In the genomic region with DNA sequence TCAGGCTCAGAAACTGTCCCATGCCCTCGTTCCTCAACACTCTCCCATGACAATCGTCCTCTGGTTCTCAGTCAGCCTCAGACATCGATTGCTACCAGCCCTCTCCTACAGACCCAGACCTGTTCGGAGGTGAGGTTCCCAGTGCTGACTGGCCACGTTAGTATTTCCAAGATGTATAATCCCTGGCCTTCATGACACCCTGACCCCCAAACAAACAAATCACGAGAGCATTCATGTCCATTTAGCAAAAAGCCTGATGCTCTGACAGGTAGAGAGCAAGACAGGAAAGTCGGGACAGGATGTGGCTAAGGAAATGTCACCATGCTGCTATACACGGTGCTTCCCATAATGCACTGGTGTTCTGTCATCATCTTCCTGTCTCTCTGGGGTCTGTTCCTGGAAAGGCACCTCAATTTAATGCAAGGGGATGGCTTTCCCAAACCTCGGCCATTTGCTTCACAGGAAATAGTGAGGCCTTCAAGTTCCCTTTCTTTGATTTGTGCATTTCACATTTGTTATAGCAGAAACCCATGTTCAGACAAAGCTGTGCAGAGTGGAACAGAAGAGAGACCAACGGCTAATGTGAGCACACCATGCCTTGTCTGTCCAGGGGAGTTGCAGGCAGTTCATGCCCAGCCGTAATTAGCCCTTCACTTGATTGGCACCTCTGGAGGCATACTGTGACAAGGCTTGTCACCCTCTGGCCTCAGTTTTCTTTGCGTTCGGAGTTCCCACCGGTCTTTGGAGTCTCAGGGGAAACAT, we compare ENCODE assay signal across 10 mouse cellular contexts. TPM values are rescaled to one million over a fixed set of nuclear protein-coding genes. Genes with fewer than 3 reads are reported as not detected.
A peak's percentile ranks its signal among the peaks of the same experiment; 100 is the strongest.
DNase-seq lines count a peak whose midpoint lies in the region; ATAC-seq and TF ChIP-seq lines count a peak whose summit lies in the region.
"Had no signal": no experiment of that assay in that cellular context is flagged by ENCODE, and none has a peak within 500 bp of the region (broad histone marks: within the 10 kb centered on the region; RNA-seq: fewer than 3 reads in every experiment).

No protein-coding gene starts in this region.

- TF ChIP-seq CTCF in forebrain, postnatal 0 days (IDR thresholded peaks at IDR 0.05; ENCODE audit: low read depth): no peak

- ATAC-seq in forebrain, postnatal 0 days: peak; percentile 35
- ATAC-seq in midbrain, embryonic 13.5 days: peak; percentile 67

- no peaks in the 10 kb centered on the region; the same call in 1 of the 2 replicates for H3K4me1 ChIP-seq in forebrain, postnatal 0 days (ENCODE audit: insufficient read depth)
- H3K4me1 ChIP-seq in midbrain, embryonic 13.5 days (replicated peaks): peaks cover 23% of the 10 kb centered on the region

- no peak overlapping the region for H3K9ac ChIP-seq in forebrain, postnatal 0 days
- H3K9ac ChIP-seq in midbrain, embryonic 13.5 days (replicated peaks): no peak overlapping the region

- 35% methylated on average over 14 of the region's 14 CpGs for WGBS in forebrain, postnatal 0 days
- WGBS in midbrain, embryonic 13.5 days: 53% methylated on average over 14 of the region's 14 CpGs

- H3K4me2 ChIP-seq in forebrain, postnatal 0 days (ENCODE audit: low read depth): no peak overlapping the region
- no peak overlapping the region for H3K4me2 ChIP-seq in midbrain, embryonic 13.5 days (replicated peaks)

- no peak overlapping the region for H3K4me3 ChIP-seq in forebrain, postnatal 0 days (ENCODE audit: low read depth, low read length)
- no peak overlapping the region for H3K4me3 ChIP-seq in midbrain, embryonic 13.5 days (replicated peaks)

- peak; percentile 72 for DNase-seq in retina, embryonic 14.5 days (ENCODE audit: low spot score)
- no peak for DNase-seq in retina, postnatal 1 day
- peak; percentile 34 for DNase-seq in forebrain, postnatal 0 days
- DNase-seq in adrenal gland, adult 2 months: no peak
- no peak for DNase-seq in kidney, adult 9 months
- no peak for DNase-seq in adrenal gland, adult (ENCODE audit: inconsistent age in 2 of 2, low spot score in 1 of 2)
- no peak for DNase-seq in kidney, postnatal 25 days

- no peaks in the 10 kb centered on the region for H3K9me3 ChIP-seq in forebrain, postnatal 0 days (ENCODE audit: low read length)
- H3K9me3 ChIP-seq in midbrain, embryonic 13.5 days: no peaks in the 10 kb centered on the region

- peaks cover 5% of the 10 kb centered on the region; the same call in 1 of the 2 replicates for H3K36me3 ChIP-seq in forebrain, postnatal 0 days (ENCODE audit: insufficient read depth)
- peaks cover 18% of the 10 kb centered on the region for H3K36me3 ChIP-seq in midbrain, embryonic 13.5 days

- no peak overlapping the region for H3K27ac ChIP-seq in forebrain, postnatal 0 days (ENCODE audit: low read depth, low read length)
- H3K27ac ChIP-seq in midbrain, embryonic 13.5 days: peak overlapping the region; percentile 49

- no peaks in the 10 kb centered on the region for H3K27me3 ChIP-seq in forebrain, postnatal 0 days (ENCODE audit: insufficient read depth, low read length)
- no peaks in the 10 kb centered on the region for H3K27me3 ChIP-seq in midbrain, embryonic 13.5 days

RNA-seq across cellular contexts. Expression of gene Cmas, which starts 23.5 kb away (rescaled TPM):
- total RNA-seq in forebrain, postnatal 0 days (2014; rRNA removed): 132 and 134 TPM in 2 replicates
- polyA plus RNA-seq in forebrain, postnatal 0 days (2015; fragmentation: Nextera tagmentation; extraction: Ambion mirVana): 147 and 178 TPM in 2 replicates
- polyA plus RNA-seq in midbrain, embryonic 13.5 days (2015; fragmentation: Nextera tagmentation; extraction: Ambion mirVana): 183 and 184 TPM in 2 replicates
- 10 to 100 TPM; 30.5 to 30.8 TPM for total RNA-seq in adrenal gland, adult 2 months (2021)
- 4.4 and 11.0 TPM in 2 replicates for polyA plus RNA-seq in adrenal gland, adult 2 months (2012; rRNA removed)

RNA-seq across cellular contexts. Expression of gene Sult6b2, which starts 24.3 kb away (rescaled TPM):
- total RNA-seq in forebrain, postnatal 0 days (2014; rRNA removed): 0.05 and 0.15 TPM in 2 replicates
- polyA plus RNA-seq in forebrain, postnatal 0 days (2015; fragmentation: Nextera tagmentation; extraction: Ambion mirVana): 0.12 and 0.24 TPM in 2 replicates
- 0.18 and 0.26 TPM in 2 replicates for polyA plus RNA-seq in midbrain, embryonic 13.5 days (2015; fragmentation: Nextera tagmentation; extraction: Ambion mirVana)
- not detected for total RNA-seq in adrenal gland, adult 2 months (2021)
- polyA plus RNA-seq in adrenal gland, adult 2 months (2012; rRNA removed): not detected in 2 replicates
- total RNA-seq: adrenal gland, postnatal 36 days; MEL had no signal

Comparison
In these comparisons a context has a peak if more than half of its experiments do, and no peak if none do; other contexts are left out.
1. DNase-seq: peak in retina, embryonic 14.5 days (single experiment) and forebrain, postnatal 0 days (single experiment); none in retina, postnatal 1 day (single experiment), adrenal gland, adult 2 months (single experiment), kidney, adult 9 months (single experiment), adrenal gland, adult (0 of 2) and kidney, postnatal 25 days (0 of 2).
2. RNA of gene Cmas, which starts 23.5 kb away (polyA plus RNA-seq): 183 to 184 TPM in midbrain, embryonic 13.5 days and 147 to 178 TPM in forebrain, postnatal 0 days; 4.4 to 11.0 TPM in adrenal gland, adult 2 months; every median in the first group is over 10 times any median in the second.